Mouse (Mus musculus) ES-Bruce4 (cell line): ENCODE measurements around the gene 5330417C22Rik.

Experiments
- CTCF ChIP-seq: IDR thresholded peaks from one replicate; pipeline ENCODE4 v1.8.1; 2011; ENCODE audit warnings: low read depth, low read length
- EP300 ChIP-seq: IDR thresholded peaks from 2 replicates; pipeline ENCODE4 v1.6.1; 2011; ENCODE audit warnings: low read depth, low read length; ENCODE audit not compliant: insufficient read depth
- POLR2A ChIP-seq: IDR thresholded peaks from one replicate; pipeline ENCODE4 v1.8.1; 2011; ENCODE audit warnings: low read length; ENCODE audit not compliant: insufficient read depth

GRCm38 (mm10) chr3:108535896-108536516 is 330 bp downstream of the 5330417C22Rik start:
- TF ChIP-seq CTCF (no peak), POLR2A (no peak), EP300 (no peak)
